In genomic region chr5:108670785-108671184, GRCm38 (mm10) we compare ENCODE assay signal across 10 mouse cellular contexts. TPM values are rescaled to one million over a fixed set of nuclear protein-coding genes. Genes with fewer than 3 reads are reported as not detected.
DNase-seq lines count a peak whose midpoint lies in the region; ATAC-seq and TF ChIP-seq lines count a peak whose summit lies in the region.
"Had no signal": no experiment of that assay in that cellular context is flagged by ENCODE, and none has a peak within 500 bp of the region (broad histone marks: within the 10 kb centered on the region; RNA-seq: fewer than 3 reads in every experiment).

No protein-coding gene starts in this region.

- TF ChIP-seq CTCF in CH12.LX (conservative IDR thresholded peaks at IDR 0.05 in 1 of 2, IDR thresholded peaks at IDR 0.05 in 1 of 2; ENCODE audit: low read depth in 2 of 2, low read length in 2 of 2): peak; percentile 30 to 70; a peak in 3 of 4 replicates
- peak; percentile 69 for TF ChIP-seq CTCF in lung, postnatal 0 days (IDR thresholded peaks at IDR 0.05)

- H3K9ac ChIP-seq in hindbrain, embryonic 16.5 days (ENCODE audit: low read depth, low read length): no peak overlapping the region
- H3K9ac ChIP-seq in CH12.LX (ENCODE audit: insufficient read depth, low read depth): no peak overlapping the region
- no peak overlapping the region for H3K9ac ChIP-seq in lung, postnatal 0 days (replicated peaks; ENCODE audit: low read depth)
- H3K9ac ChIP-seq: limb, embryonic 15.5 days had no signal

- peak; percentile 34 for TF ChIP-seq RAD21 in CH12.LX (IDR thresholded peaks at IDR 0.05; ENCODE audit: low read depth, low read length)

- H3K36me3 ChIP-seq in hindbrain, embryonic 10.5 days: peaks cover 22% of the 10 kb centered on the region
- H3K36me3 ChIP-seq in hindbrain, embryonic 16.5 days (ENCODE audit: control insufficient read depth, insufficient read depth, low read length): peaks cover 22% of the 10 kb centered on the region
- H3K36me3 ChIP-seq in CH12.LX (replicated peaks in 1 of 2; ENCODE audit: control insufficient read depth in 1 of 2, insufficient read depth in 1 of 2, low read length in 1 of 2): peaks cover 13 to 38% of the 10 kb centered on the region in 2 experiments
- H3K36me3 ChIP-seq in lung, postnatal 0 days (ENCODE audit: insufficient read depth, low read length): peaks cover 10% of the 10 kb centered on the region

- in situ Hi-C loops in CH12.LX (cut with MboI; ENCODE audit: low pct_ligation_motif_present, low pct_unique_long_range_greater_than_20kb, low sequenced_read_pairs): loop anchor here (25.0 kb wide), 1 partner anchor 233 kb away; the partner anchor contains the start of genes Atp5k and Mfsd7a

- H3K4me1 ChIP-seq in hindbrain, embryonic 10.5 days (replicated peaks): peaks cover 21% of the 10 kb centered on the region
- H3K4me1 ChIP-seq in hindbrain, embryonic 16.5 days (ENCODE audit: control insufficient read depth, insufficient read depth, low read depth, low read length): peaks cover 13% of the 10 kb centered on the region
- H3K4me1 ChIP-seq in CH12.LX (ENCODE audit: control insufficient read depth in 1 of 2, insufficient read depth in 2 of 2): peaks cover 2 to 31% of the 10 kb centered on the region in 2 experiments
- peaks cover 7% of the 10 kb centered on the region; the same call in 1 of the 2 replicates for H3K4me1 ChIP-seq in lung, postnatal 0 days (ENCODE audit: insufficient read depth, low read depth, low read length)

- no peak overlapping the region for H3K4me3 ChIP-seq in hindbrain, embryonic 10.5 days
- H3K4me3 ChIP-seq in hindbrain, embryonic 16.5 days (ENCODE audit: low read length): no peak overlapping the region
- H3K4me3 ChIP-seq in CH12.LX (replicated peaks in 1 of 3; ENCODE audit: low read depth in 2 of 3, low read length in 2 of 3, poor library complexity in 1 of 3): no peak overlapping the region
- H3K4me3 ChIP-seq in lung, postnatal 0 days (ENCODE audit: low read depth, low read length): no peak overlapping the region

- dilution Hi-C loops in CH12.LX (cut with MboI; ENCODE audit: extremely low pct_ligation_motif_present, extremely low pct_unique_long_range_greater_than_20kb, low sequenced_read_pairs): no loop called here

- TF ChIP-seq POLR2A in CH12.LX (IDR thresholded peaks at IDR 0.05; ENCODE audit: low read depth, low read length): no peak

- H3K4me2 ChIP-seq in hindbrain, embryonic 16.5 days (ENCODE audit: low read length): no peak overlapping the region
- no peak overlapping the region for H3K4me2 ChIP-seq in CH12.LX (ENCODE audit: insufficient read depth, low read depth, poor library complexity, severe bottlenecking)
- no peak overlapping the region for H3K4me2 ChIP-seq in lung, postnatal 0 days (replicated peaks; ENCODE audit: low read depth, low read length)

- no peaks in the 10 kb centered on the region for H3K27me3 ChIP-seq in hindbrain, embryonic 10.5 days (ENCODE audit: insufficient read depth, poor library complexity, severe bottlenecking)
- no peaks in the 10 kb centered on the region for H3K27me3 ChIP-seq in hindbrain, embryonic 16.5 days (replicated peaks; ENCODE audit: control insufficient read depth, insufficient read depth, low read length)
- H3K27me3 ChIP-seq in CH12.LX (replicated peaks): no peaks in the 10 kb centered on the region
- no peaks in the 10 kb centered on the region for H3K27me3 ChIP-seq in lung, postnatal 0 days (replicated peaks; ENCODE audit: insufficient read depth, low read length)
- H3K27me3 ChIP-seq: embryonic facial prominence, embryonic 13.5 days; limb, embryonic 15.5 days had no signal

- TF ChIP-seq EP300 in CH12.LX (IDR thresholded peaks at IDR 0.05; ENCODE audit: low read length): no peak
- no peak for TF ChIP-seq EP300 in lung, postnatal 0 days (IDR thresholded peaks at IDR 0.05)

- H3K79me2 ChIP-seq in CH12.LX (replicated peaks; ENCODE audit: control insufficient read depth, extremely low read depth, insufficient read depth, poor library complexity, severe bottlenecking): no peaks in the 10 kb centered on the region

- DNase-seq in hindbrain, embryonic 10.5 days (ENCODE audit: low spot score): peak; percentile 31
- peak; percentile 61 for DNase-seq in CH12.LX (ENCODE audit: extremely low read depth)
- peak; percentile 76 for DNase-seq in adrenal gland, postnatal 14 days
- peak; percentile 67 for DNase-seq in induced T-regulatory cell, adult 2 months (ENCODE audit: low read depth)
- DNase-seq in lung, postnatal 0 days (ENCODE audit: low spot score): peak; percentile 51
- DNase-seq in thymus, postnatal 4 days: peak; percentile 85
- no peak for DNase-seq in urinary bladder, postnatal 10 days (ENCODE audit: low spot score)

- no peak for ATAC-seq in hindbrain, embryonic 16.5 days
- peak; percentile 37; the same call in 1 of the 2 replicates for ATAC-seq in lung, postnatal 0 days

- no peak overlapping the region for H3K27ac ChIP-seq in hindbrain, embryonic 10.5 days
- H3K27ac ChIP-seq in hindbrain, embryonic 16.5 days (ENCODE audit: low read depth, low read length): no peak overlapping the region
- H3K27ac ChIP-seq in CH12.LX (ENCODE audit: insufficient read depth, low read depth): no peak overlapping the region
- no peak overlapping the region for H3K27ac ChIP-seq in lung, postnatal 0 days (ENCODE audit: low read length)
- H3K27ac ChIP-seq: embryonic facial prominence, embryonic 13.5 days; limb, embryonic 15.5 days had no signal

- H3K9me3 ChIP-seq in hindbrain, embryonic 10.5 days: no peaks in the 10 kb centered on the region
- no peaks in the 10 kb centered on the region for H3K9me3 ChIP-seq in hindbrain, embryonic 16.5 days (ENCODE audit: control insufficient read depth, low read length)
- no peaks in the 10 kb centered on the region for H3K9me3 ChIP-seq in CH12.LX (replicated peaks; ENCODE audit: low read length)
- no peaks in the 10 kb centered on the region for H3K9me3 ChIP-seq in lung, postnatal 0 days (ENCODE audit: low read length)
- H3K9me3 ChIP-seq: embryonic facial prominence, embryonic 13.5 days; limb, embryonic 15.5 days had no signal

TF ChIP-seq in CH12.LX, 34 proteins besides CTCF, POLR2A, EP300 and RAD21:
- TF ChIP-seq SMC3 (IDR thresholded peaks at IDR 0.05; ENCODE audit: low read depth, low read length) (peak; percentile 64), KAT2A (IDR thresholded peaks at IDR 0.05; ENCODE audit: insufficient replicate concordance, low read length) (no peak)

RNA-seq across cellular contexts. Expression of gene Dgkq, which starts 1.3 kb away (rescaled TPM):
- 11.1 and 15.1 TPM in 2 replicates for polyA plus RNA-seq in hindbrain, embryonic 10.5 days (2016; fragmentation: Nextera tagmentation; extraction: Ambion mirVana)
- 26.6 and 33.4 TPM in 2 replicates for polyA plus RNA-seq in hindbrain, embryonic 16.5 days (2015; fragmentation: Nextera tagmentation; extraction: Ambion mirVana)
- total RNA-seq in CH12.LX (2012; rRNA removed): 8.5 and 9.1 TPM in 2 replicates
- total RNA-seq in CH12.LX (2014; rRNA removed): 3.7 and 5.5 TPM in 2 replicates
- 4.4 and 5.0 TPM in 2 replicates for polyA plus RNA-seq in CH12.LX (2012; ENCODE audit: insufficient read length, low read depth)
- total RNA-seq in adrenal gland, postnatal 14 days (2021): 15.2 and 24.1 TPM in 2 replicates
- 5.9 and 6.3 TPM in 2 replicates for polyA plus RNA-seq in lung, postnatal 0 days (2015; fragmentation: Nextera tagmentation; extraction: Ambion mirVana)

RNA-seq across cellular contexts. Expression of gene Slc26a1, which starts 4.6 kb away (rescaled TPM):
- 0.57 and 0.99 TPM in 2 replicates for polyA plus RNA-seq in hindbrain, embryonic 10.5 days (2016; fragmentation: Nextera tagmentation; extraction: Ambion mirVana)
- 3.6 and 3.9 TPM in 2 replicates for polyA plus RNA-seq in hindbrain, embryonic 16.5 days (2015; fragmentation: Nextera tagmentation; extraction: Ambion mirVana)
- total RNA-seq in CH12.LX (2012; rRNA removed) (0.08 TPM in 2 replicates), CH12.LX (2014; rRNA removed) (not detected in 2 replicates)
- polyA plus RNA-seq in CH12.LX (2012; ENCODE audit: insufficient read length, low read depth): 0.07 and 0.11 TPM in 2 replicates
- total RNA-seq in adrenal gland, postnatal 14 days (2021): 0.98 and 16.7 TPM in 2 replicates
- 0.10 and 0.19 TPM in 2 replicates for polyA plus RNA-seq in lung, postnatal 0 days (2015; fragmentation: Nextera tagmentation; extraction: Ambion mirVana)

RNA-seq across cellular contexts. Expression of gene Idua, which starts 10.7 kb away (rescaled TPM):
- 12.0 and 12.8 TPM in 2 replicates for polyA plus RNA-seq in hindbrain, embryonic 10.5 days (2016; fragmentation: Nextera tagmentation; extraction: Ambion mirVana)
- polyA plus RNA-seq in hindbrain, embryonic 16.5 days (2015; fragmentation: Nextera tagmentation; extraction: Ambion mirVana): 13.3 and 13.7 TPM in 2 replicates
- total RNA-seq in CH12.LX (2012; rRNA removed) (4.0 and 5.8 TPM in 2 replicates), CH12.LX (2014; rRNA removed) (2.1 and 2.3 TPM in 2 replicates)
- polyA plus RNA-seq in CH12.LX (2012; ENCODE audit: insufficient read length, low read depth): 10.6 and 10.8 TPM in 2 replicates
- 12.6 and 13.7 TPM in 2 replicates for total RNA-seq in adrenal gland, postnatal 14 days (2021)
- 7.1 and 8.2 TPM in 2 replicates for polyA plus RNA-seq in lung, postnatal 0 days (2015; fragmentation: Nextera tagmentation; extraction: Ambion mirVana)

RNA-seq across cellular contexts. Expression of gene Fgfrl1, which starts 21.4 kb away (rescaled TPM):
- 14.7 and 16.3 TPM in 2 replicates for polyA plus RNA-seq in hindbrain, embryonic 10.5 days (2016; fragmentation: Nextera tagmentation; extraction: Ambion mirVana)
- 4.7 and 4.8 TPM in 2 replicates for polyA plus RNA-seq in hindbrain, embryonic 16.5 days (2015; fragmentation: Nextera tagmentation; extraction: Ambion mirVana)
- 0.55 and 0.64 TPM in 2 replicates for total RNA-seq in CH12.LX (2012; rRNA removed)
- total RNA-seq in CH12.LX (2014; rRNA removed): 0.17 TPM in 1 of 2 replicates, not detected in the other
- polyA plus RNA-seq in CH12.LX (2012; ENCODE audit: insufficient read length, low read depth): 0.26 and 0.64 TPM in 2 replicates
- 39.0 and 44.7 TPM in 2 replicates for total RNA-seq in adrenal gland, postnatal 14 days (2021)
- polyA plus RNA-seq in lung, postnatal 0 days (2015; fragmentation: Nextera tagmentation; extraction: Ambion mirVana): 15.8 and 17.4 TPM in 2 replicates

RNA-seq across cellular contexts. Expression of gene Tmem175, which starts 41.2 kb away (rescaled TPM):
- polyA plus RNA-seq in hindbrain, embryonic 10.5 days (2016; fragmentation: Nextera tagmentation; extraction: Ambion mirVana): 17.3 and 19.2 TPM in 2 replicates
- polyA plus RNA-seq in hindbrain, embryonic 16.5 days (2015; fragmentation: Nextera tagmentation; extraction: Ambion mirVana): 28.6 and 30.9 TPM in 2 replicates
- total RNA-seq in CH12.LX (2012; rRNA removed): 15.5 and 20.3 TPM in 2 replicates
- 18.3 and 25.4 TPM in 2 replicates for total RNA-seq in CH12.LX (2014; rRNA removed)
- polyA plus RNA-seq in CH12.LX (2012; ENCODE audit: insufficient read length, low read depth): 20.0 and 21.4 TPM in 2 replicates
- total RNA-seq in adrenal gland, postnatal 14 days (2021): 19.5 and 22.3 TPM in 2 replicates
- polyA plus RNA-seq in lung, postnatal 0 days (2015; fragmentation: Nextera tagmentation; extraction: Ambion mirVana): 24.8 and 26.3 TPM in 2 replicates
